Mouse (Mus musculus) lung, adult 10 weeks (tissue): ENCODE data around the gene Cldn7. TPM values are rescaled to one million over a fixed set of nuclear protein-coding genes. Genes with fewer than 3 reads are reported as not detected.

Source experiments
- polyA plus RNA-seq: library from polyadenylated mRNA; stranded (reverse); fragments of 350-450 nt; fragmentation: Illumina TruSeq; extraction: RNeasy Lipid Tissue Mini Kit (QIAGEN cat#74804); gene quantifications from one replicate; pipeline ENCODE4 v1.2.3, GENCODE M21; 2014; ENCODE audit warnings: low read depth, low replicate concordance; ENCODE audit not compliant: insufficient read depth

Gene Cldn7
- polyA plus RNA-seq, result 60.8 TPM

DNA sequence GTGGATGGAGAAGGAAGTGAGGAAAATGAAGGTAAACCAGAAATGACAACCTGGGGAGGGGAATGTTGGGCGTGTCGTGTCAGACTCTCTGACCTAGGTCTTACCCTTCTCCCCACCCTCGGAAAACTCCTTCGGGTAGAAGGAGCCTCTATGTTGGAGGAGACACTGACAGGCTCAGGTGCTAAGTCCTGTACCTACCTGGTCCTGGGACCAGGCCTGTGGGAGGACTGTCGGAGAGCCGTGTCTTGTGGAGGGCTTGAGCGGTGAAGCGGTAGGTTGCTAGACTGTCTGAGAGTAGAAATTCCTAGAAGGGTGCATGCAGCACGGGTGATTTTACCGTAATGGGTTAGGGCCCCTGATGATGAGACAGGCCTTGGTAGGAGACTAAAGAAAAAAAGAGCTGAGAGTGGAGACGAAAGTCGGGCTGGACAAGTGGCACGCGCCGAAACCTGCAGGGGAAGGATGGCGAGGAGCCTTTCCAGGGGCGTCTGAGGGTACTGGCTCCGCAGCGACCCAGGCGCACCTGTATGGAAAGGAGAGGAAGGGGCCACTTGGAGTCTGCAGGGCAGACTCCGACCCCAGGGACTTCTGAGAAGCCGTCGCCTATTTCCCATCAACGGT lies at the start of gene Cldn7:
Cldn7 (plus strand) TSS at position 130 of the 621 bp plus-strand sequence.

DNA sequence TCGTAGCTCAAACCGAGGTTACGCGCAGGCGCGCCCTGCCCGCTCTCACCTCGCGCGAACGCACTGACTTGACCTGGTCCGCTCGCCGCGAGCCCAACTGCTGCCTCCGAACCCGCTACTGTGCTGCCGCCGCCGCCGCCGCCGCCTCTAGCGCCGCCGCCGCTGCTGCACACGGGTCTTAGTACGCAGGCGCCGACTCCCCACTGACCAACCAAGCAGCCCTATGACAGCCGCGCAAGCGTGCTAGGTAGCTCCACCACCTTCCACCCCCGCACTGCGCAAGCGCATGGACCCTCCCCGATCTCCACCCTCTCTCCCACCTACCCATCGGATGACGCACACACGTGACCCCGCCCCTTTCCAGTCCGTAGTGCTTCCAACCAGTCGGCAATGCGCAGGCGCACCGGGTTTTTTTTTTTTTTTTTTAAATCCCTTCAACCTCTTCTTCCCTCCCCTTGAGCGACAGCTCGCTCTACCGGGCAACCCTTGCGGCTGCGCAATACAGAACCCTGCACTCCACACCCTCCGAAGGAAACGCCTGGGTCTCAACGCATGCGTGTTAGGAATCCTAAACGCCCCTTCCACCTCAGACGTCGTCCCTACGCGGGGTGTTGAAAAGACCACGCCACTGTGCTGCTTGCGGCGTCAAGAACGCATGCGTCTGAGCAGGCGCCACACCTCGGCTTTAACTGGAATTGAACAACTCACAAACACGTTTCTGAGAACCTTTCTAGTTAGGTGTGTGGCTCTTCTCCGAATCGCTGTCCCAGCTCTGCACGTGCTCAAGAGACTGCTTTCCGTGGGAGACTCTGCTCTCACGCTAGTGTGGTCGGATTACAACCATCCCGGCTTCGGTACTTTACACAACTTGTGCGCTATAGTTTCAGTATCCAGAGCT lies 43.2 kb upstream of the Cldn7 start, which contains the start of gene Eif5a:
Eif5a (minus strand) TSS at position 845 of the 898 bp plus-strand sequence.

DNA sequence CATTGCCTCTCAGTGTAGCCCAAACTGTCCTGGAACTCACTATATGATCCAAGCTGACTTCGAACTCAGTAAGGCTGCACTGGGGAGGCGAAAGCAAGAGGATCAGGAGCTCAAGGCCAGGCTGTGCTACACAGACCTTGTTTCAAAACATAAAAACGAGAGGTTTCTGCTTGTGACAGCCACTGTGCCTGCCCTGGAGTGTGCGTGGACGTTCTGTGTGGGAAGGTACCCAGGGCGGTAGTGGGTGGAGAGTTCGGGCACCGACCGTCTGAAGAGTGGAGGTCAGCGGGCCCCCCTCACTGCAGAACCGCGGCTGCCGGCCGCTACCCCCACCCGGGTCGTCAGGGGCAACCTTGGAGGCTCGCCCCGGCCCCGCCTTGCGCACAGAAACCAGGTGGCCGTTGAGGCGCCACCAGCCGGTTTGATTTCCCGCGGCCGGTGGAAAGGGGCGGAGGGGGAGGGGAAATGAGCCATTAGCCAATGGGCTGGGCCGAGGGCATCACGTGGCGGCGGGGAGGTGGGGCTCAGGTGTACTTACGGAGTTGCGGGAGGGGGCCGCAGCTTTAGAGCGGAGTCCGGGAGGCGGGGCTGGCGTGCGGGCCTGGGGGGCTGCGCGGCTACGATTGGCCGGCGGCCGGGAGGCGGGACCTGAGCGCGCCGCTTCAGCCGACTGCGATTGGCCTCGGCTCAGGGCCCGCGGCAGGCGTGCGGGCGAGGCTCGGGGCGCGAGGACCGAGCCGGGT lies 29.3 kb upstream of the Cldn7 start, which contains the start of gene Ybx2:
Ybx2 (plus strand) TSS at position 660 of the 743 bp plus-strand sequence.

DNA sequence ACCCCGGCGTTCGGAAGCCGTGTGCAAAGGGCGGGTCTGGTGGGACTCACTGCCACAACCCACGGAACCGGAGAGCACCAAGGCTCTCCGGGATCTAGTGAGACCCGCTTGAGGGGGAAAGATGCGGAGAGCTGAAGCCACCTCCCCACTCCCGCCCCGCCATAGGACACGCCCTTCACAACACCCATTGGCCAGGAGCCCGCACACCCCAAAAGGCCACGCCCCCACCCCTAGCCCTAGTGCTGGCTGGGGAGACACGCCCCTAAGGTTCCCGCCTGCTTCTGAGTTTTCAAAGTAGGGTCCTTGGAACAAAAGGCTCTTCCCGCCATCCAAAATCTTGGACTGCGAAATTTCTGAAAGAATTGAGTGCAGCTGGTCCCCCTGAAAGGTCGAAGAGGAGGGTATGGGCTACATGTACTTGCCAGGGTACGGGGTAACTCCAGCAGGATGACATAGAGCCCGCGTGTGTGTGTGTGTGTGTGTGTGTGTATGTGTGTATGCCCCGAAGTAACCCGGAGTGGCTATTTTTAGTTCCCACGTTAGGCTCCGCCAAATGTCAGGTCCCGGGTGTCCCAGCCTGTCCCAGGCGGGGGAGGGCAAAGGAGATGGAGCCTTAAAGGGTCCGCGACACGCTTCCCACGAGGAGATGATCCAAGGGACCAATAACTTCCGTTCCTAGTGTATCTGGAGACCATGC lies 16.4 kb upstream of the Cldn7 start, which contains the start of gene Slc2a4:
Slc2a4 (minus strand) TSS at position 123 of the 697 bp plus-strand sequence.

DNA sequence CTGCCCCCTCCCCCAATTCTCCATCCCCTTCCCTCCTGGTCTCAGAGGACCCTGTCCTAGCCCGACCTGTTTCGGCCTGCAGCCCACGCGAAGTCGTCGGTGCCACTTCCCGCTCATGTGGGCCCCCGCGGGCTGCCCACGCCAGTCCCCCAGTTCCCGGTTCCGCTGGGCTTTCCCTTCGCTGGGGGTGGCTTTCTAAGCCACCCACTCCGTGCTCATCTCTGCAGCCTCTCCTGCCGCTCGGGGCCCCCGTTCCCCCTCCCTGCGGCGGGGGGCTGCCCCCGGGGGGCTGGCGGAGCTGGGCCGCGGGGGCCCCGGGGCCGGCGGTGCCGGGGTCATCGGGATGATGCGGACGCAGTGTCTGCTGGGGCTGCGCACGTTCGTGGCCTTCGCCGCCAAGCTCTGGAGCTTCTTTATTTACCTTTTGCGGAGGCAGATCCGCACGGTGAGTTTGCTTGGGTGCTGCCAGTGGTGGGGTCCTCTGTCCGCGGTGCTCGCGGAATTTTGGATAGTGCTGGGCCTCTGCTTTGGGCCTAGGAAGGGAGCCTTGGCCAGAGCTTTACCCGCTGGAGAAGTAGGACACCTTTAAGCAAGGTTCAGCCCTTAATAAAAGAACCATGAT lies 16.7 kb downstream of the Cldn7 start, which contains the start of gene Ctdnep1:
Ctdnep1 (plus strand) TSS at position 16 of the 622 bp plus-strand sequence.

DNA sequence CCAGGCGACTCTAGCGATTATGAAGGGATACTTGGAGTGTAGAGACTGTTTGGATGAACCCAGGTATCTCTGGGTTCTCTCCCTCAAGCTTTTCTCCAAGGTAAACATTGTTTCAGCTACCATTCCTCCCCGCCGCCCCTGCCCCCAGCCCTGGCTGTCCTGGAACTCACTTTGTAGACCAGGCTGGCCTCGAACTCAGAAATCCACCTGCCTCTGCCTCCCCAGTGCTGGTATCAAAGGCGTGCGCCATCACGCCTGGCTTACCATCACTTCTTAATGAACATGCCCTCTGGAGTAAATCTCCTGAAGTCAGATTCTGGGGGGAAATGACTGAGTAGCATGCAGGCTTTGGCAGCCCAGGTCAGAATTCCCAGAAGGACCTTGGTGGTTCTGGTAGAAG lies 17.6 kb downstream of the Cldn7 start, which contains the start of gene Elp5:
Elp5 (minus strand) TSS at position 293 of the 400 bp plus-strand sequence.

DNA sequence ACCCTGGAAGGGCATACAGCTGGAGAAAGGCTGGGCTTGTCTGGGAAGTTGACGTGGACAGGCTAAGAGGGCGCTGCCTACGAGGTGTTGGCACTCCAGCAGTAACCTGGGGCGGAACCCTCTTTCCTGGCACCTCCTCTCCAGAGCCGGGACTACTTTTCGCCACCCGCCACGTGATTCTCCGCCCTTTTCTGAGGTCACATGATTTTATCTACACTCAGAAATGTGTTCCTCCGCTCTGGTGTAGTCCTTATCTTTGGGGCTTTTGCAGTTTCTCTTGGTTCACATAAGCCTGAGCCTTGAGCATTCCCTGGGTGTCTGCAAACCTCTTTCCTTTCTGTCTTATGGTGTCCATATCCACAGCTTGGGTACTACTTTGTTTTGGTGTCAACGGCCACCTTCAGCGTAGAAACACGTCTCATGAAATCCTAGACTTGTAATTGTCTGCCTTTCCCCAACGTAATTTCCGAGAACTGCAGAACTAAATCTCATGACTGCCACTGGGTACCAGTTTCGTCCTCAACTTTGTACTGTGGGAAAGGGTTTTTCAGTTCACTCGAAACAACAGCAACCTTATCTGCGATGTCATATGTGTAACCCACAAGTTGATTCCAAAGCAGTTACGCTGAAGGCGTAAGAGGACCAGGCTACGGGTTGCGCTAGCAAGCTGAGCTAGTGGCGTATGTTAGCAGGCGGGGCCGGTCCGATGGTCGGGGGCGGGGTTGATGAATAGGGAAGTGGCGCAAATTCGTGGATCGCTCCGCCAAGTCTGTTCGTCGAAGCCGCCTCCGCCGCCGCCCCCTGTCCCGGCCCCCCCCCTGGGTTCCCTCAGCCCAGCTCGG lies 26.5 kb downstream of the Cldn7 start, which contains the start of gene Gabarap:
Gabarap (plus strand) TSS at position 294 of the 842 bp plus-strand sequence.

DNA sequence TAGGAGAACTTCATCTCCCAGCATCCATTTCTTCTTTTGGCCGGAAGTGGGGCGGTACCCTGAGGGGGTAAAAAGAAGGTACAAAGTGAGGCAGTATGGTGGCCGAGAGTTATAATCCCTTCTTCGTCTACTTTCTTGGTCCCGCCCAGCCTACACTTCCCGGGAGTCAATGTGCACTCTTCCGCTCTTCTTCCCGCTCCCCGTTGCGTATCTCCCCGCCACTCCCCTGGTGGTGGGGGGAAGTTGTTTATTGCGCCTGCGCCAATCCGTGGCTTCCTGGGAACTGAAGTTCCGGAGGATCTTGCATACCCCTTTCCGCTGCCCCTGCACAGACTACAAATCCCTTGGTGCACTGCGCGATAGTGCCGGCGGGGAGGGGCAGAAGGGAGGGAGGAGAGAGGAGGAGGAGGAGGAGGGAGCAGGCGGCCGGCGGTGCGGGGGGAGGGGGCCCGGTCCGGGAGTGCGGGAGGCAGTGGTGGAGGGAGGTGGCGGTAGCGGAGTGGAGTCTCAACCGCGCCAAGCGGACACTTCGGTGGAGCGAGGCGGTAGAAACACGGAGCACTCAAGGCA lies 30.9 kb downstream of the Cldn7 start, which contains the start of gene Phf23:
Phf23 (plus strand) TSS at position 387 of the 570 bp plus-strand sequence.

DNA sequence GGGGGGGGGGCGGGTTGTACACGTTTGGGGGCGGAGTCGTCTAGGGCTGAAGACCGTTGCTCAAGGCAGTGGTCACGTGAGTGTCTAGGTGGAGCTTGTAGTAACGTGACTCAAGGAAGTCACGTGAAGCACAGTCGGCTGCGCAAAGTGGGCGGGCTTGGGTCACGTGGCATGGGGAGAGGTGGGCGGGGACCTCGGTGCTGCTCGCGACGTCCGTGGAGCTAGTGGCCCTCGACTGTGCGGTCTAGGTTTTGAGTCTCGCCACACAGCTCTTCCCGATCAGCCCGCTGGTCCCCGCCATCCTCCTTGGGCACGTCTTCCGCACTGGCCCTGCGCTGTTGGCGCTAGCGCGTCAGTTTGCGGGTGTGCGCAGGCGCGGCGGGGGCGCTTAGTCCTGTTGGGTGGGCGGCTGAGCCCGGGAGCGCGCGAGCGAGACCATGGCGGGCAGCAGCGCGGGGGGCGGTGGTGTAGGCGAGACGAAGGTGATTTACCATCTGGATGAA lies 35.9 kb downstream of the Cldn7 start, which contains the start of gene Dvl2:
Dvl2 (plus strand) TSS at position 200 of the 503 bp plus-strand sequence.

DNA sequence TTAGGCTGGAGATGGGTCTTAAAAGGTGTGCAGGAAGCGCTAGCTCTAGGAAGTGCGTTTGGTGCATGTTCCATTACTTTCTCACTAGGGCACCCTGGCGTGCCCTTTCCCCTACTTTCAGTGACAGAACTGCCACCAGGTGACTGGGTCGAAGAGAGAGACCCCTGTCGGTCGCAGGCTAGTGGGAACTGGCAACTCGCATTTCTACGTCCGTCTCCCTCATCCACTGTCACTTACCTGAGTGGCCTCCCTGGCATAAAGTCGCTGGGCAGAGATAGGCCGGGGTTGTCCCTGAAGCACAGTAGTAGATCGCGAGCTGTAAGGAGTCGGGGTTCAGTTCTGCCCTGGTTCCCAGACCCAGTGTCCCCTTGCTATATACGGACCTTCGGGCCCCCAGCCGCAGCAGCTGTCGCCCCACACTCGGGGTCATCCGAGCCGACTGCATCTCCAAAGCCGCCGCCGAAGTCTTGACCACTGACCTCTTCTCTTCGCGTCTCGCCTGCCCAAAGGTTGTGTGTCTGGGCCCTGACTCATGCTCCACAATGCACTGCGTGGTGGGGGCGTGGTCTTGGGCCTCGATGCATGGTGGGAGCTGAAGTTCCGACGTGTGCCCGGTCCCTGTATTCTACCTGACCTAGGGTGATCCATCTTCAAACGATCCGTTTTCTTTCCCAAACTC lies 50.4 kb downstream of the Cldn7 start, which contains the start of gene Acadvl:
Acadvl (minus strand) TSS at position 532 of the 679 bp plus-strand sequence.

DNA sequence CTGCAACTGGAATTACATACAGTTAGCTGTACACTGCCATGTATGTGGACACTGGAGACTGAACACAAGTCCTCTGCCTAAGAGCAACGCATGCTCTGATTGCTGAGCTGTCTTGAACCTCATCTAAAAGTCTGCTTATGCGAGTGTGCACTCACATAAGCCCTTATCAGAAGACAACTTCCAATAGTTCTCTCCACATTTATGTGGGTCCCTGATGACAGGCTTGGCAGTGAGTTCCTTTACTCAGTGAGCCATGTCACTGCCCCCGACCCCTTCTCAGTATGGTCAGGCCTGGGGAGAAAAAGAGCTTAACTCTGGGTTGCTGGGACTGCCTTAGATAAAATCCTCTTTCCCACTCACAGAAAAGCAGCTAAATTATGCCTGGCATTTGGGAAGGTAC lies 52.1 kb downstream of the Cldn7 start, which contains the start of gene Dlg4:
Dlg4 (plus strand) TSS at position 274 of the 400 bp plus-strand sequence.

Other genes with a start within 250 kb of the Cldn7 start
- gene Polr2a, start 206.1 kb upstream of the Cldn7 start, polyA plus RNA-seq, result 16.2 TPM
- 0.85 TPM for gene Slc35g3, start 202.8 kb upstream of the Cldn7 start, polyA plus RNA-seq
- 25.6 TPM for gene Zbtb4, start 198.9 kb upstream of the Cldn7 start, polyA plus RNA-seq
- gene Chrnb1, start 168.8 kb upstream of the Cldn7 start, polyA plus RNA-seq, result 10.1 TPM
- 3.4 TPM for gene Fgf11, start 162.9 kb upstream of the Cldn7 start, polyA plus RNA-seq
- 4.9 TPM for gene Tmem102, start 159.2 kb upstream of the Cldn7 start, polyA plus RNA-seq
- gene Gm39566, start 149.5 kb upstream of the Cldn7 start, polyA plus RNA-seq, result not detected
- gene Spem2, start 146.3 kb upstream of the Cldn7 start, polyA plus RNA-seq, result not detected
- gene Spem1, start 142.6 kb upstream of the Cldn7 start, polyA plus RNA-seq, result not detected
- gene Nlgn2, start 127.0 kb upstream of the Cldn7 start, polyA plus RNA-seq, result 5.3 TPM
- 375 TPM for gene Tmem256, start 126.3 kb upstream of the Cldn7 start, polyA plus RNA-seq
- 65.1 TPM for gene Plscr3, start 118.4 kb upstream of the Cldn7 start, polyA plus RNA-seq
- gene Tnk1, start 106.0 kb upstream of the Cldn7 start, polyA plus RNA-seq, result 5.1 TPM
- gene Tmem95, start 86.8 kb upstream of the Cldn7 start, polyA plus RNA-seq, result not detected
- 11.2 TPM for gene Kctd11, start 83.4 kb upstream of the Cldn7 start, polyA plus RNA-seq
- gene Acap1, start 69.2 kb upstream of the Cldn7 start, polyA plus RNA-seq, result 9.7 TPM
- 0.77 TPM for gene 2810408A11Rik, start 63.8 kb upstream of the Cldn7 start, polyA plus RNA-seq
- gene Neurl4, start 63.7 kb upstream of the Cldn7 start, polyA plus RNA-seq, result 9.9 TPM
- gene Gps2, start 50.9 kb upstream of the Cldn7 start, polyA plus RNA-seq, result 43.0 TPM
- 466 TPM for gene Eif5a, start 42.8 kb upstream of the Cldn7 start, polyA plus RNA-seq
- 1.3 TPM for gene Ybx2, start 29.0 kb upstream of the Cldn7 start, polyA plus RNA-seq
- gene Slc2a4, start 16.6 kb upstream of the Cldn7 start, polyA plus RNA-seq, result 8.1 TPM
- gene Ctdnep1, start 16.4 kb downstream of the Cldn7 start, polyA plus RNA-seq, result 86.4 TPM
- gene Elp5, start 17.7 kb downstream of the Cldn7 start, polyA plus RNA-seq, result 40.7 TPM
- gene Gabarap, start 26.4 kb downstream of the Cldn7 start, polyA plus RNA-seq, result 466 TPM
- gene Phf23, start 31.0 kb downstream of the Cldn7 start, polyA plus RNA-seq, result 39.5 TPM
- 6.0 TPM for gene Dvl2, start 35.8 kb downstream of the Cldn7 start, polyA plus RNA-seq
- 82.7 TPM for gene Acadvl, start 50.6 kb downstream of the Cldn7 start, polyA plus RNA-seq
- 7.3 TPM for gene Dlg4, start 52.2 kb downstream of the Cldn7 start, polyA plus RNA-seq
- 13.1 TPM for gene Asgr1, start 89.3 kb downstream of the Cldn7 start, polyA plus RNA-seq
- 0.41 TPM for gene Asgr2, start 127.9 kb downstream of the Cldn7 start, polyA plus RNA-seq
- gene Mgl2, start 165.6 kb downstream of the Cldn7 start, polyA plus RNA-seq, result 26.9 TPM
- 14.5 TPM for gene Clec10a, start 191.4 kb downstream of the Cldn7 start, polyA plus RNA-seq
- gene Slc16a11, start 248.0 kb downstream of the Cldn7 start, polyA plus RNA-seq, result 54.5 TPM